Mouse (Mus musculus) forebrain, embryonic 10.5 days (tissue): ENCODE measurements at regions not wholly inside any gene's neighbourhood (a gene's known extent, or its start where the extent isn't known, plus 50 kb on each side); places are given as distances from the start of the nearest gene placed in this dataset.
"Not testable (repeated sequence)": the region's sequence is repeated elsewhere in the genome, so short reads cannot be mapped to it uniquely, and the experiment has no call there.

Experiments
- DNase-seq: peaks from one replicate; pipeline ENCODE4 v3.0.0-alpha.2; 2017; ENCODE audit warnings: low spot score; ENCODE audit errors: extremely low spot score
- H3K27ac ChIP-seq: fragments of 300-500 bp; sonication (generic); 2 replicates; pipeline ENCODE4 v1.5.1; 2016; ENCODE audit warnings: mild to moderate bottlenecking
- H3K27me3 ChIP-seq: fragments of 300-500 bp; sonication (generic); 2 replicates; pipeline ENCODE4 v1.6.1; 2016; ENCODE audit warnings: mild to moderate bottlenecking; ENCODE audit not compliant: poor library complexity, severe bottlenecking
- H3K36me3 ChIP-seq: fragments of 300-500 bp; sonication (generic); replicated peaks from 2 replicates; pipeline ENCODE4 v1.6.1; 2016; ENCODE audit warnings: mild to moderate bottlenecking, moderate library complexity
- H3K4me1 ChIP-seq: fragments of 300-500 bp; sonication (generic); 2 replicates; pipeline ENCODE4 v1.6.1; 2016
- H3K4me3 ChIP-seq: fragments of 300-500 bp; sonication (generic); 2 replicates; pipeline ENCODE4 v1.5.1; 2016; ENCODE audit warnings: mild to moderate bottlenecking, moderate library complexity
- H3K9me3 ChIP-seq: fragments of 300-500 bp; sonication (generic); 2 replicates; pipeline ENCODE4 v1.6.1; 2016; ENCODE audit warnings: mild to moderate bottlenecking, moderate library complexity
- WGBS: fragments of 180-500 bp; shearing (Covaris S2); methylation state at CpG from one replicate; pipeline ENCODE4 v1.1.7; 2016; 5-methylcytosine and 5-hydroxymethylcytosine counted together

- Histone ChIP-seq H3K9me3 (no peaks in the 10 kb centered on the region), H3K27ac (no peak overlapping the region), H3K27me3 (no peaks in the 10 kb centered on the region), H3K4me1 (peaks cover 46% of the 10 kb centered on the region), H3K4me3 (no peak overlapping the region), H3K36me3 (peaks cover 21% of the 10 kb centered on the region)
- 78% methylated on average over 3 of the region's 3 CpGs for WGBS
- DNase-seq = no peak
Measured at GRCm38 (mm10) chr13:28838216-28838615, 115.3 kb downstream of the Sox4 start.

- 88% methylated on average over 3 of the region's 3 CpGs for WGBS
- H3K4me1 ChIP-seq = peaks cover 48% of the 10 kb centered on the region
- not testable (repeated sequence) for H3K27ac ChIP-seq, H3K9me3 ChIP-seq, H3K4me3 ChIP-seq, DNase-seq, H3K27me3 ChIP-seq
- peaks cover 13% of the 10 kb centered on the region for H3K36me3 ChIP-seq
Measured at GRCm38 (mm10) chr13:28837196-28837595, 116.3 kb downstream of the Sox4 start.

DNA sequence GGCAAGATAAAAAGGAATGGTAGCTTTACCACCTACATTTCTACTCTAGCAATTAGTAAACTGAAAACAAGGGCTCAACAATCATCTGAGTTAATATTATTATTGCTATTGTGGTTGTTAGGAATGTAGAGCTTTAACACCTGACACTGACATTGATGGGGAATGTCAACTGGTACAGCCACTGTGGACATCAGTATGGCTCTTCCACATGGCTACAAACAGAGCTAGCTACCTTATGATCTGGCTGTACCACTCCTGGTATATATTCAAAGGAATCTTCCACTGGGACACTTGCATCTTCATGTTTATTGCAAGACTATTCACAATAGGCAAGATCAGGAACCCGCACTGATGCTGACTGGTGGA lies 119.8 kb downstream of the Sox4 start:
- Histone ChIP-seq H3K27me3 (no peaks in the 10 kb centered on the region), H3K9me3 (no peaks in the 10 kb centered on the region), H3K27ac (0 out of 2 replicates have a peak overlapping the region, but pooled peaks have one; percentile 35), H3K4me3 (no peak overlapping the region), H3K4me1 (peaks cover 39% of the 10 kb centered on the region), H3K36me3 (peaks cover 12% of the 10 kb centered on the region)
- WGBS = 95% methylated on average over 1 of the region's 1 CpGs
- no peak for DNase-seq

GRCm38 (mm10) chr13:28832855-28833699 lies 120.4 kb downstream of the Sox4 start:
- no peak for DNase-seq
- peaks cover 12% of the 10 kb centered on the region for H3K36me3 ChIP-seq
- H3K4me1 ChIP-seq = peaks cover 33% of the 10 kb centered on the region
- H3K27ac ChIP-seq = 0 out of 2 replicates have a peak overlapping the region, but pooled peaks have one; percentile 35
- no peaks in the 10 kb centered on the region for H3K27me3 ChIP-seq
- H3K4me3 ChIP-seq = no peak overlapping the region
- WGBS = 78% methylated on average over 12 of the region's 12 CpGs
- no peaks in the 10 kb centered on the region for H3K9me3 ChIP-seq

DNA sequence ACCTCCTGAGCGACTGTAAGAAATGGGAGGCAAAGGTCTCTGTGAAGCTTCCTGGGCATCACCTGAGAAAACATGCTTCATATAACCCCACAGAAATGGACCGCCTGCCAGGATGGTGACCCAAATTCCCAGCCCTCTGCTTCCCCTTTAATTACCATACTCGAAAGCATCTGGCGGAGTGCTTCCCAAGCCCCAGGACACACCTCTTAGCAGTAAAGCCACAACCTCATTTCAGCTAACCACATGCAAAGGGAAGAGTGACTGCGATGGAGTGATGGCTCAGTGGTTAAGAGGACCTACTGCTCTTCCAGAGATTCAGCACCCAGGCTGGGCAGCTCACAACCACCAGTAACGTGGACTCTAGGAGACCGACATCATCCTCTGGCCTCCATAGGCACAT lies 127.2 kb downstream of the Sox4 start:
- Histone ChIP-seq H3K27me3 (no peaks in the 10 kb centered on the region), H3K4me1 (peaks cover 36% of the 10 kb centered on the region), H3K4me3 (no peak overlapping the region), H3K9me3 (peaks cover 15% of the 10 kb centered on the region), H3K36me3 (peaks cover 8% of the 10 kb centered on the region; the same call in 1 of the 2 replicates), H3K27ac (no peak overlapping the region)
- 88% methylated on average over 7 of the region's 7 CpGs for WGBS
- no peak for DNase-seq

DNA sequence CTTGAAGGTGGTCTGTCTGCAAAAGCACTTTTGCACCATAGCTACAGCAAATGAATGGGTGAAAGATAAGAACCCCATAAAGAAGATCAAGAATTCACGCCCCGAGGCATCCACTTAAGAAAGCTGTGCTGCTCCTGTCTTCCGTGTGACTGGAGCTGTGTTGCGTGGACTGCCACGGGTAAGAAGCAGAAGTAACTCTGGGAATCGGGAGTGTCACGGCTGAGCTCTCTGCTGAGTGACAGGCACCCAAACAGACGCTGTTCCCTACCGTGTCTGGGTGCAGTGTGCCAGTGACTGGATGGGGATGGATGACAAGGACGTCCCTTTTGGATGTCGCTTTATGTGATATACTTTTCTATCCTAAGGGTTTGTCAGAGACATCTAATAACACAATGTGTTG lies 129.5 kb downstream of the Sox4 start:
- Histone ChIP-seq H3K36me3 (peaks cover 9% of the 10 kb centered on the region; the same call in 1 of the 2 replicates), H3K27me3 (no peaks in the 10 kb centered on the region), H3K4me1 (peaks cover 21% of the 10 kb centered on the region), H3K9me3 (peaks cover 15% of the 10 kb centered on the region), H3K4me3 (no peak overlapping the region), H3K27ac (no peak overlapping the region)
- DNase-seq = no peak
- 63% methylated on average over 11 of the region's 11 CpGs for WGBS

GRCm38 (mm10) chr13:28823311-28823880 lies 130.1 kb downstream of the Sox4 start:
- peaks cover 21% of the 10 kb centered on the region for H3K4me1 ChIP-seq
- H3K27ac ChIP-seq = no peak overlapping the region
- peaks cover 9% of the 10 kb centered on the region; the same call in 1 of the 2 replicates for H3K36me3 ChIP-seq
- no peaks in the 10 kb centered on the region for H3K27me3 ChIP-seq
- peaks cover 15% of the 10 kb centered on the region for H3K9me3 ChIP-seq
- no peak overlapping the region for H3K4me3 ChIP-seq
- WGBS = 90% methylated on average over 9 of the region's 9 CpGs
- DNase-seq = no peak

DNA sequence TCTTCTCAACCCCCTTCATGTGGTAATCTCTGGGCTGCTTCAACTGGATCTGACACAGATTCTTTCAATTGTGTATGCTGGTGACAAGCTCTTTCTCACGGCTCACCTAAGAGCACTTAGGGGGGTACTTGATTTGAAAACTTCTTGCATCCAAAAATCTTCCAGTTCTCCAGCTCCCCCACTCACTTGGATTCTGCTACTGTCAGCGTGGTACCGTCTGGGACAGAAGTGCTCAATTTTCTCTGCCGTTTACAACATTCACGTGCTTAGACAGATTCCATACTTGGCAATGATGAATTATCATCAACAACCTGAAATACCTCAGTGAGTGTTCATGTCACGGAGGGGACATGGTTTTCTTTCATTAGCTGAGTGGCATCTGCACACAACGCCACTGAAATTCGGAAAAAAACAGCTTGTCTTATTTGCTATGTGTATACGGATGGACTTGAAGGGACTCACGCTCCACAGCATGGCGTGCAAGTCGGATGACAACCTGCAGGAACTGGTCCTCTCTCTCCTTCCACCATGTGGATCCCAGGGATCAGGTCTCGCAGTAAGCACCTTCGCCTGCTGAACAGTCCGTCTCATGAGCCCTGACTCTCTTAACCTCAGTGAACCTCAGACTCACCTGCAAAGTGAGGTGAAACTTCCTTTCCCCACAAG lies 132.5 kb downstream of the Sox4 start:
- H3K36me3 ChIP-seq = peaks cover 8% of the 10 kb centered on the region; the same call in 1 of the 2 replicates
- no peak for DNase-seq
- no peak overlapping the region for H3K4me3 ChIP-seq
- no peak overlapping the region for H3K27ac ChIP-seq
- 92% methylated on average over 15 of the region's 15 CpGs for WGBS
- peaks cover 8% of the 10 kb centered on the region for H3K9me3 ChIP-seq
- no peaks in the 10 kb centered on the region for H3K27me3 ChIP-seq
- H3K4me1 ChIP-seq = peaks cover 28% of the 10 kb centered on the region

GRCm38 (mm10) chr13:28814127-28814526 lies 139.4 kb downstream of the Sox4 start:
- Histone ChIP-seq H3K4me1 (peaks cover 66% of the 10 kb centered on the region), H3K9me3 (no peaks in the 10 kb centered on the region), H3K27me3 (no peaks in the 10 kb centered on the region), H3K4me3 (no peak overlapping the region), H3K27ac (peak overlapping the region; percentile 58; the same call in 1 of the 2 replicates), H3K36me3 (peaks cover 3% of the 10 kb centered on the region; the same call in 1 of the 2 replicates)
- no peak for DNase-seq
- 75% methylated on average over 4 of the region's 4 CpGs for WGBS

DNA sequence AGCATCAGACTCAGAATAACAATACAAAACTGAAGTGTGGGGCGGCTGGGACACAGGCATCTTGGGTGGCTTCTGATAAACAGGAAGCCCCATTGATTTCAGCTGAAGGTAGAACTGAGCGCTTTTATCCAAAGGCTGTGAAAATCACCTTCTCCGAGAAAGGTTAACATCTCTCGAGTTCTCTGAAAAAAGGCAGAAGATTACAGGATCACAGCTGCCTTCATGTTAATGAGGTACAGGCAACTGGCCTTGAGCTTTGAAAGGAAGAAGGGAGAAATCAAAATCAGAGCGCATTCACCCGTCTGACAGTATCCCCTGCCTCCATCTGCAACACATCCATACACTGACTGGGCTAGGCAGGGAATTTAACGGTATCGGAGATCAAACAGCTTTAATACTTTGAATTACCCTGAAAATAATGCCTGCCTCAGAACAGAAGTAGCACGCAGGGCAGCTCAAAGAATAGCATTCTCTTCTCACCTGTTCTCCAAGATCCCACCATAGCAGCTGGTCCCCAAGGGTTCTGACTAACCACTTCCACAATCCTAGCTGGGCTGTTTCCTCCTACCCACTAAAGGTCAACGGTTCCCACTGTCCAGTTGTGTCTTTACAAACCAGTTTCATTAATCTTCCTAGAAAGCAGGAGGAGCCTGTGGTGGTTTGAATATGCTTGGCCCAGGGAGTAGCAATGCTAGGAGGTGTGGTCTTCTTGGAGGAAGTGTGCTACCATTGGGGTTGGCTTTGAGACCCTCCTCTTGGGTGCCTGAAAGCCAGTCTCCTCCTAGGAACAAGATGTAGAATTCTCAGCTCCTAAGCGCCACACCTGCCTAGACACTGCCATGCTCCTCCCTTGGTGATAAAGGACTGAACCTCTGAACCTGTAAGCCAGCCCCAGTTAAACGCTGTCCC lies 141.6 kb downstream of the Sox4 start:
- no peaks in the 10 kb centered on the region for H3K9me3 ChIP-seq
- peaks cover 71% of the 10 kb centered on the region for H3K4me1 ChIP-seq
- H3K36me3 ChIP-seq = 0 out of 2 replicates have a peak, but pooled peaks cover 3% of the 10 kb centered on the region
- no peaks in the 10 kb centered on the region for H3K27me3 ChIP-seq
- WGBS = 27% methylated on average over 12 of the region's 12 CpGs
- H3K4me3 ChIP-seq = peak overlapping the region; percentile 8; the same call in 1 of the 2 replicates
- H3K27ac ChIP-seq = peak overlapping the region; percentile 72
- DNase-seq = no peak

- Histone ChIP-seq H3K4me1 (peaks cover 75% of the 10 kb centered on the region), H3K4me3 (no peak overlapping the region; the same call in 1 of the 2 replicates), H3K36me3 (no peaks in the 10 kb centered on the region), H3K27me3 (no peaks in the 10 kb centered on the region), H3K27ac (peak overlapping the region; percentile 72), H3K9me3 (no peaks in the 10 kb centered on the region)
- no peak for DNase-seq
- WGBS = 9% methylated on average over 2 of the region's 2 CpGs
Measured at GRCm38 (mm10) chr13:28811081-28811439, 142.5 kb downstream of the Sox4 start.
